In the genomic region with DNA sequence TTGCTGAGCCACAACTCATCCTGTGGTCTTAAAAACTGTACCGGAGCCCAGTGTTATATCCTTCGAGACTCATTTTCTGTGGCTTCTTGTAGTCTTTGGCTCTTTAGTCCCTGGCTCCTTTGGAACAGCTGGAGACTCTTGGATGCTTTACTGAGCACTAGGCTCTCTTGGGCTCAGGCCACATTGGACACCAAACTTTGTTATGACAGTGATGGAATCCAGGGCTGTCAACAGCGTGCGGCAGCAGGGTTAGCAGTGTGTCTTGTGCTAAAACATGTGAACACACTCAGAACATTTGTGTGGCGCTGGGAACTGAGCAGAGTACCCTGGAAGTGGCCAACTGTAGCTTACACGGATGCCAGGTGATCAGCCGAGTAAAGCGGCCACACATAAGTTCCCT, we compare ENCODE assay signal across 20 mouse cellular contexts. TPM values are rescaled to one million over a fixed set of nuclear protein-coding genes. Genes with fewer than 3 reads are reported as not detected.
A peak's percentile ranks its signal among the peaks of the same experiment; 100 is the strongest.
DNase-seq lines count a peak whose midpoint lies in the region; ATAC-seq and TF ChIP-seq lines count a peak whose summit lies in the region.
"Had no signal": no experiment of that assay in that cellular context is flagged by ENCODE, and none has a peak within 500 bp of the region (broad histone marks: within the 10 kb centered on the region; RNA-seq: fewer than 3 reads in every experiment).

No protein-coding gene starts in this region.

- no peaks in the 10 kb centered on the region for H3K36me3 ChIP-seq in kidney, embryonic 15.5 days
- H3K36me3 ChIP-seq in liver, embryonic 11.5 days (ENCODE audit: control insufficient read depth, insufficient read depth, low read length), result no peaks in the 10 kb centered on the region
- H3K36me3 ChIP-seq: forebrain, embryonic 12.5 days had no signal

- DNase-seq in kidney, postnatal 10 days, result peak; percentile 51
- peak; percentile 60 for DNase-seq in gastrocnemius, postnatal 25 days
- DNase-seq in heart, postnatal 36 days, result peak; percentile 61
- no peak for DNase-seq in layer of hippocampus, postnatal 25 days (ENCODE audit: extremely low spot score in 1 of 2, low spot score in 1 of 2)
- no peak for DNase-seq in liver, embryonic 11.5 days (ENCODE audit: low spot score)
- DNase-seq in kidney, adult 8-10 months, result no peak
- DNase-seq: adrenal gland, adult 8-10 months; cerebellum, postnatal 10 days; kidney, adult 11 months; kidney, postnatal 14 days; left cerebral cortex, postnatal 4 days; liver; liver, postnatal 0 days; lung, postnatal 4 days; thymus, adult 2 months had no signal

- H3K27ac ChIP-seq in kidney, embryonic 15.5 days, result no peak overlapping the region
- peak overlapping the region; percentile 28; the same call in 1 of the 2 replicates for H3K27ac ChIP-seq in embryonic fibroblast, embryonic 13.5 days (ENCODE audit: insufficient read depth, low read length)
- H3K27ac ChIP-seq in liver, embryonic 11.5 days (ENCODE audit: low read depth, low read length), result no peak overlapping the region
- H3K27ac ChIP-seq: forebrain, embryonic 12.5 days; hindbrain, postnatal 0 days; layer of hippocampus, adult 2 months had no signal

- no peak overlapping the region for H3K4me3 ChIP-seq in kidney, embryonic 15.5 days (replicated peaks)
- H3K4me3 ChIP-seq in embryonic fibroblast, embryonic 13.5 days (ENCODE audit: insufficient read depth, low read length), result no peak overlapping the region
- H3K4me3 ChIP-seq in liver, embryonic 11.5 days (ENCODE audit: low read depth, low read length), result no peak overlapping the region
- H3K4me3 ChIP-seq: forebrain, embryonic 12.5 days; layer of hippocampus, adult 2 months had no signal

- no peak for TF ChIP-seq POLR2A in embryonic fibroblast, embryonic 13.5 days (IDR thresholded peaks at IDR 0.05; ENCODE audit: low read depth, low read length)

- H3K9me3 ChIP-seq in kidney, embryonic 15.5 days (replicated peaks), result no peaks in the 10 kb centered on the region
- H3K9me3 ChIP-seq in liver, embryonic 11.5 days (ENCODE audit: control insufficient read depth, low read length), result no peaks in the 10 kb centered on the region
- H3K9me3 ChIP-seq: forebrain, embryonic 12.5 days had no signal

- TF ChIP-seq CTCF in embryonic fibroblast, embryonic 13.5 days (IDR thresholded peaks at IDR 0.05; ENCODE audit: borderline replicate concordance, insufficient read depth, low read length), result no peak

- H3K27me3 ChIP-seq in kidney, embryonic 15.5 days, result peaks cover 8% of the 10 kb centered on the region
- H3K27me3 ChIP-seq in liver, embryonic 11.5 days (replicated peaks; ENCODE audit: control insufficient read depth, insufficient read depth, low read length), result peaks cover 4% of the 10 kb centered on the region; the same call in 1 of the 2 replicates
- H3K27me3 ChIP-seq: forebrain, embryonic 12.5 days had no signal

- H3K9ac ChIP-seq in kidney, embryonic 15.5 days, result no peak overlapping the region
- no peak overlapping the region for H3K9ac ChIP-seq in liver, embryonic 11.5 days (ENCODE audit: low read depth, low read length)
- H3K9ac ChIP-seq: forebrain, embryonic 12.5 days; liver, postnatal 0 days had no signal

- H3K4me1 ChIP-seq in kidney, embryonic 15.5 days, result peaks cover 25% of the 10 kb centered on the region
- peaks cover 5% of the 10 kb centered on the region; the same call in 1 of the 2 replicates for H3K4me1 ChIP-seq in embryonic fibroblast, embryonic 13.5 days (ENCODE audit: control insufficient read depth, insufficient read depth, low read length)
- H3K4me1 ChIP-seq in liver, embryonic 11.5 days (replicated peaks; ENCODE audit: control insufficient read depth, insufficient read depth, low read length), result peaks cover 7% of the 10 kb centered on the region; the same call in 1 of the 2 replicates

- H3K4me2 ChIP-seq in kidney, embryonic 15.5 days, result no peak overlapping the region
- no peak overlapping the region for H3K4me2 ChIP-seq in liver, embryonic 11.5 days
- H3K4me2 ChIP-seq: forebrain, embryonic 12.5 days had no signal

- intact Hi-C loops in heart, postnatal 36 days (cut with DNase I), result no loop called here

- no peak for ATAC-seq in kidney, embryonic 15.5 days (replicated peaks; ENCODE audit: low FRiP score)
- no peak for ATAC-seq in liver, embryonic 11.5 days (replicated peaks; ENCODE audit: low FRiP score)
- ATAC-seq: hindbrain, postnatal 0 days; liver, postnatal 0 days had no signal

- WGBS in kidney, embryonic 15.5 days, result 91% methylated on average over 8 of the region's 8 CpGs
- 84% methylated on average over 8 of the region's 8 CpGs for WGBS in liver, embryonic 11.5 days

RNA-seq across cellular contexts. Expression of gene Il1r1, which starts 38.8 kb away (rescaled TPM):
- 4.6 and 5.0 TPM in 2 replicates for polyA plus RNA-seq in kidney, embryonic 15.5 days (2015; fragmentation: Nextera tagmentation; extraction: Ambion mirVana)
- polyA plus RNA-seq in embryonic fibroblast, embryonic 13.5 days (2011; ENCODE audit: insufficient read length, low read depth, missing spikeins), result 45.8 and 72.2 TPM in 2 replicates
- 1 to 10 TPM; 1.8 to 2.3 TPM for total RNA-seq in gastrocnemius, postnatal 25 days (2021)
- 1 to 10 TPM; 5.3 to 6.4 TPM for total RNA-seq in heart, postnatal 36 days (2021)
- total RNA-seq in layer of hippocampus, postnatal 25 days (2021), result 1 to 10 TPM; 7.3 to 7.6 TPM
- 22.0 and 23.8 TPM in 2 replicates for polyA plus RNA-seq in liver, embryonic 11.5 days (2014; fragmentation: Nextera tagmentation; extraction: Ambion mirVana)

Comparison
In these comparisons a context has a peak if more than half of its experiments do, and no peak if none do; other contexts are left out.
1. DNase-seq: peak in kidney, postnatal 10 days (single experiment), gastrocnemius, postnatal 25 days (single experiment) and heart, postnatal 36 days (2 of 2); none in layer of hippocampus, postnatal 25 days (0 of 2), liver, embryonic 11.5 days (single experiment) and kidney, adult 8-10 months (0 of 2).